Mouse (Mus musculus) heart, postnatal 25 days (tissue): Measurements from ENCODE around the gene Bcr. TPM values are rescaled to one million over a fixed set of nuclear protein-coding genes. Genes with fewer than 3 reads are reported as not detected.

Experiments used
- DNase-seq: peaks from one replicate; pipeline ENCODE4 v3.0.0; 2022; ENCODE audit warnings: low spot score
- intact Hi-C: fragments of 180-260 bp; cut with DNase I; formaldehyde crosslinking; loops from one replicate; pipeline ENCODE4 v1.15.1; 2025
- total RNA-seq, 2 experiments: library from RNA; stranded (reverse); gene quantifications; 2 replicates each; pipeline ENCODE4 v1.2.3; 2021

Gene Bcr
- total RNA-seq, 2 experiments from 2014 or later: 9.8 TPM

GRCm38 (mm10) chr10:75118444-75118843 lies 58.1 kb downstream of the Bcr start:
- DNase-seq: no peak
- intact Hi-C loops: no loop called here

GRCm38 (mm10) chr10:75119396-75119795 lies 59.0 kb downstream of the Bcr start:
- intact Hi-C loops: no loop called here
- no peak for DNase-seq

- DNase-seq: no peak
- intact Hi-C loops: no loop called here
Measured at GRCm38 (mm10) chr10:75120176-75120575, 59.8 kb downstream of the Bcr start.

- peak; percentile 58 for DNase-seq
- intact Hi-C loops: no loop called here
Measured at GRCm38 (mm10) chr10:75121028-75121427, 60.6 kb downstream of the Bcr start.

- DNase-seq: no peak
- intact Hi-C loops: no loop called here
Measured at GRCm38 (mm10) chr10:75125577-75125976, 65.2 kb downstream of the Bcr start.

DNA sequence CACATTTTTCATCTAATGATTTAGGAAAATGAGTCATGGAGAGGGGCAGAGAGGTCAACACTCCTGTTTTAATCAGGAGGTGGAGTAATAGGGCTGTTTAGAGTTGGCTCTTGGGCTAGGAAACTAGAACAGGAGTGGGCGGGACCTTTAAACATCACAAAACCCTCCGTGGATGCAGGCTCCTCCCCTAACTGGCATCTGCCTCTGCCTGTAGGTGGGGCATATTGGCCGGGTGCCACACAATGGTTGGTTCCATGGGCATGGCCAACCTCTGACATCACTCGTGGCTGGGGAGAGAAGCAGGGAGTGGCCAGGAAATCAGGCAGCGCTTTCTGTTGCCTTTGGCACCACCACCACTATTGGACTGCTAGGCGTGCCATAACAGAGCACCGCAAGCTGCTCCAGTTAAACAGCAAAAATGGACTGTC lies 68.9 kb downstream of the Bcr start:
- DNase-seq: peak; percentile 80
- intact Hi-C loops: no loop called here

DNA sequence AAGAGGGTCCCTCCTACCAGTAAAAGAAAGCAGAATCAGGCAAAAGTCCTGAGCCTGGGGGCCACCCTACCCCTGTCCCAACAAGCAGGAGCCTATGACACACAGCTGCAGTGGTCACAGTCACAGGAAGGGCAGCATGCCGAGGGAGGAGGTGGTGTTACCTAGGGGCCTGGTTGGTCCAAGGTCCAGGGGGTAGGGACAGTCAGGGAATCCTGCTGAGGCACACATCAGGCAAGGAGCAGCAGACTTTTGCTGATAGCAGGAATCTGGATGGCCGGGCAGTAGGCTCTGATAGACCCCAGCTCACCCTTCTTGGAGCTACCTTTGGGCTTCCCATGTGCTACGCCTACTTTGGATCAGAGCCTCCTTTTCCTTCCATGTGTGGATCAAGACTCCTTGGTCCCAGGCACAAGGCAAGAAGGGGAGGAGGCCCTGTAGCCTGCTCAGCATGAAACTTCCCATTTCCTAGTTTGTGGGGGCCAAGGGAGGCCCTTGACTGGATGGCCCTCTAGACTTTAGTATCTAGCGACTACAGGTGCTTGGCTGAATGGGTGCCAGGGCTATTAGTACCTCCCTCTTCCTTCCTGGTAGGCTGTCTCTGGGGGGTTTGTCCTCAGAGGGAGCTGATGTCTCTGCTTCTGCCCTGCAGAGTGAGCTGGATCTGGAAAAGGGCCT lies 70.1 kb downstream of the Bcr start:
- no peak for DNase-seq
- intact Hi-C loops: no loop called here

DNA sequence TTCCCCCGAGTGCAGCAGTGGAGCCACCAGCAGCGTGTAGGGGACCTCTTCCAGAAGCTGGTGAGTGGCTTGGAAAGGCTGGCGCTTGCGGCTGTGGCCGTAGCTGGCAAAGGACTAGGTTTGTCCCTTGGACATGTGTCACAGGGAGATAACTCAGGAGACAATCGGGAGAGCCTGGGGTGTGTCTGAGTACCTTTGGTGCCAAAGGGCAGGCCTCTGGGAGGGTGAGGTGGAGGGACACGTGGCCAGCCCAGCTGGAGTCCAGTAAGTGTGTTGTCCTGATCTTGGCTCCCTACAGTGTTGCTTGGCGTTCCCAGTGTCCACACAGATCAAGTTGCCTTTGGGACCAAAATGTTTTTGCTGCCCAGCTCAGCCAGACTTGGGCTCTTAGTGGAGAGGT lies 71.2 kb downstream of the Bcr start:
- DNase-seq: peak; percentile 65
- intact Hi-C loops: no loop called here

GRCm38 (mm10) chr10:75134861-75135517 lies 74.6 kb downstream of the Bcr start:
- no peak for DNase-seq
- intact Hi-C loops: loop anchor here (5.0 kb wide), 1 partner anchor 38 kb away; no protein-coding TSS in a partner anchor

DNA sequence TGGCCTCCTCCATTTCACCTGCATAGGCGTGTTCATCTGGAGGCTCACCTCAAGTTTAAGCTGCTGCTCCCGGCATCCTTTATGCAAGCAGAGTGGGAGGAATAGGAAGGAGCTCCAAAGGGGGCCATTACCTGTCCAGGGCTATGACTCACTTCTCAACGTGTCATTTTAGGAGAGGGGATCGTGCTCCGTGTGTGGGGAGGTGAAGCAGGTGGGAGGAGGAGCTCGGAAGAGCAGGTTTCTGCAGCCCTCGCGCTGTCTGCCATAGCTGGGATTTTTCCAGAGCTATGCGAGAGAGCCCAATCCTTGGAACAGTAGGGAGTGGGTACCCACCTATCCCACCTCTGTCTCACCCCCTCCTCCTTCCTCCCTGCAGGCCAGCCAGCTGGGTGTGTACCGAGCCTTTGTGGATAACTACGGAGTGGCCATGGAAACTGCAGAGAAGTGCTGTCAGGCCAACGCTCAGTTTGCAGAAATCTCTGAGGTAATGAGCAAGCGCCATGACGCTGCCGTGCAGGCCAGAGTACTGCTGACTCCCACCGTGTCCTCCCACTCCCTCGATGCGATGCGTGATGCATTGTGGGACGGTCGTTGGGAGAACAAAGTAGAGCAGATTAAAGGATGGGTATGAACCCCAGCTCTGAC lies 75.2 kb downstream of the Bcr start:
- DNase-seq: no peak
- intact Hi-C loops: loop anchor here (5.0 kb wide), 1 partner anchor 38 kb away; no protein-coding TSS in a partner anchor

- intact Hi-C loops: loop anchor here (5.0 kb wide), 1 partner anchor 40 kb away; no protein-coding TSS in a partner anchor
- no peak for DNase-seq
Measured at GRCm38 (mm10) chr10:75137148-75137547, 76.8 kb downstream of the Bcr start.

- no peak for DNase-seq
- intact Hi-C loops: no loop called here
Measured at GRCm38 (mm10) chr10:75145221-75145620, 84.8 kb downstream of the Bcr start.

GRCm38 (mm10) chr10:75146001-75146400 lies 85.6 kb downstream of the Bcr start:
- intact Hi-C loops: no loop called here
- DNase-seq: no peak

DNA sequence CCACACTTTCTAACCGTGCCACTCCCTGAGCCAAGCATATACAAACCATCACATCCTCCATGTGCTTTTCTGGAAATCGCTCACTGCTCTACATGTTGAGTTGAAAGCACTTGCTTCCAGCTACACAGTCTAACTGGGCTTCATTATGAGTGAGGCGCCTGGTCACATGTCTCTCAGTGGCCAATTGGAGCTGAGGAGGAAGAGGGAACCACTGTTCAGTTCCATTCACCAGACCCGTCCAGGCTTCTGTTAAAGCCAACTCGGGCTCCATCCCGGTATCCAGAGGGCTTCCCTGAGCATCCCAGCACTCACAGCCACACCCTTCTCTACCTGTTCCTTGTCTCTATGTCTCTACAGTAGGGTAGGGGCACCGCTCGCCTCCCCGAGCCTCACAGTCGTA lies 86.2 kb downstream of the Bcr start:
- intact Hi-C loops: no loop called here
- DNase-seq: no peak

GRCm38 (mm10) chr10:75148295-75148694 lies 87.9 kb downstream of the Bcr start:
- no peak for DNase-seq
- intact Hi-C loops: no loop called here

DNA sequence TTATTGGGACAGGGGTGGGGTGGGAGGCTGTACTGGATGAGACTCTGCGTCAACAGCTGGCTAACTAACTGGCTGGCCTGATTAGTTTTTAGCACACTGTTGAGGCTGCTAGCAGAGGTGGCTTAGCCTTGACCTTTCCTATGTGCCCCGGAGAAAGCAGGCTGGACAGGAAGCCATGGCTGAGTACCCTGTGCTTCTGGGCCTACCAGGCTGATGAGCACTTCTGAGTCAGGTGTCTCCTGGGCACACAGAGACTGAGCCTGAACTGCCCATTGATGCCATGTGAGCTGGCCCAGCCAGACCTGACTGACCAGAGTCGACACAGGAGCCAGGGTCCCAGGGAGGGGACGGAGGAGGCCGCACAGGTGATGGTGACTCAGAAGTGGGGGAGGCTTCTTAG lies 90.0 kb downstream of the Bcr start:
- no peak for DNase-seq
- intact Hi-C loops: loop anchor here (2.0 to 5.0 kb wide), 3 partner anchors 40 to 226 kb away; no protein-coding TSS in a partner anchor

GRCm38 (mm10) chr10:75151311-75151710 lies 90.9 kb downstream of the Bcr start:
- intact Hi-C loops: loop anchor here (1.0 to 5.0 kb wide), 5 partner anchors 41 to 227 kb away; no protein-coding TSS in a partner anchor
- peak; percentile 60 for DNase-seq

GRCm38 (mm10) chr10:75156835-75157234 lies 96.4 kb downstream of the Bcr start:
- intact Hi-C loops: no loop called here
- DNase-seq: no peak

DNA sequence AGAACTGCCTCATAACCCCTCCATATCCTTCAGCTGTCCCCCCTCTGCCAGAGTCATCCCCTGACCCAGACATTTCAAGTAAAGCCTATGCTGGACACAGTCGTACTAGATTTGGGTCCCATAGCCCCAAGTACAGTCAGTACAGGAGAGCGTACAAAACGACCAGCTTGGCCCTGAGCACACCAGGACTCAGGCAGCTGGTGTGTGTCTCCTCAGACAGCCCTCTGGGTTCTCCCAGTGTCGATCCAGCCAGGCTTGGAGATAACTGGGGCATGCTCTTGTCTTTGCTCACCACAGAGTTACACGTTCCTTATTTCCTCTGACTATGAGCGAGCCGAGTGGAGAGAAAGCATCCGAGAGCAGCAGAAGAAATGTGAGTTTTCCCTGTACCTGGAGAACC lies 97.3 kb downstream of the Bcr start:
- intact Hi-C loops: no loop called here
- no peak for DNase-seq

DNA sequence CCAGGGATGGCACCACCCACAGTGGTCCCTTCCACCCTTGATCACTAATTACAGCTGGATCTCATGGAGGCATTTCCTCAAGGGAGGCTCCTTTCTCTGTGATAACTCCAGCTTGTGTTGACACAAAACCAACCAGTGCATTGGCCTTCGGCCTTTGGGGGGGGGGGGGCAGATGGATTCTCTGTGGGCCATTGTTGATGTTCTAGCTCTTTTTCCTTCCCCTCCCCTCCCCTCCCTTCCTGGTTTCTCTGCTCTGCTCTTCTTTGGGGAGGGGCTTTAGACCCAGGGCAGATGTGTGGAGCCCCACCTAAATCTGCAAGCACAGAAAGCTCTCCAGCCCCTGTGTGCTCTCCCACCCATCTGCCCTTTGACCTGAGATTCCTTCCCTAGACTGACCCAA lies 98.0 kb downstream of the Bcr start:
- intact Hi-C loops: no loop called here
- DNase-seq: no peak
